Mouse (Mus musculus) central nervous system, embryonic 18 days (tissue): ENCODE results near the gene Dkk1. TPM values are rescaled to one million over a fixed set of nuclear protein-coding genes. Genes with fewer than 3 reads are reported as not detected.

Experiments used
- polyA plus RNA-seq: library from polyadenylated mRNA; depleted of rRNA; stranded (reverse); fragments of >200 nt; gene quantifications from 2 replicates; pipeline ENCODE4 v1.2.3, GENCODE M21; 2012; rRNA removed

The Dkk1 gene
- 0.26 and 1.2 TPM in 2 replicates for polyA plus RNA-seq

GRCm38 (mm10) chr19:30549044-30549853 lies at the start of gene Dkk1:
TSS of gene Dkk1 (minus strand) at chr19:30549665.

